8 mouse cellular contexts compared by ENCODE assay signal in the genomic region with DNA sequence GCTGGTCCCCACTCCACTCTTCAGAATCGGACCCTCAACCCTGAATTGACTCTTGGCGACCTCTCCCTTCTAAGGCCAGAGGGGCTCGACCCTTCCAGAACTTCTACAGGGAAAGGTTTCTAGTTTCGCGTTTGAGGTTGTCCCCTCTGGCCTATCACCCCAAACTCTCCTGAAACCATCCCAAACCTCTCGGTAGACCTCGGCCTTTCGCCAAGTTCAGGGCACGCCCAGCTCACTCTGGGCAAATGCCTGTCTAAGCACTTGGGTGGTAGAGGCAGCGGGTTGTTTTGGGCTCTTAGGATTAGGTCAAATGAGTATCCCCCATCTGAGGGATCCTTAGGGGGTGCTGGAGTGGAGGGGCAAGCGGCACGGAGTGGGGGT.
A peak's percentile ranks its signal among the peaks of the same experiment; 100 is the strongest.
DNase-seq lines count a peak whose midpoint lies in the region; ATAC-seq and TF ChIP-seq lines count a peak whose summit lies in the region.

No protein-coding gene starts in this region.

- no peaks in the 10 kb centered on the region for H3K36me3 ChIP-seq in kidney, adult 2 months (ENCODE audit: control insufficient read depth, insufficient read depth, low read length)
- 0 out of 2 replicates have a peak, but pooled peaks cover 3% of the 10 kb centered on the region for H3K36me3 ChIP-seq in forebrain, embryonic 10.5 days (replicated peaks)
- no peaks in the 10 kb centered on the region for H3K36me3 ChIP-seq in neural tube, embryonic 11.5 days (ENCODE audit: control insufficient read depth, insufficient read depth, low read length)

- peak overlapping the region; percentile 86 for H3K9ac ChIP-seq in neural tube, embryonic 11.5 days (ENCODE audit: low read length)

- ATAC-seq in neural tube, embryonic 11.5 days (ENCODE audit: insufficient read depth, low FRiP score, low TSS enrichment) = no peak

- 4% methylated on average over 12 of the region's 12 CpGs for WGBS in kidney, adult 2 months
- under 1% methylated on average over 12 of the region's 12 CpGs for WGBS in forebrain, embryonic 10.5 days
- under 1% methylated on average over 12 of the region's 12 CpGs for WGBS in neural tube, embryonic 11.5 days

- no peak overlapping the region for H3K27ac ChIP-seq in kidney, adult 2 months (ENCODE audit: insufficient read depth, low read depth, low read length)
- H3K27ac ChIP-seq in forebrain, embryonic 10.5 days = peak overlapping the region; percentile 96
- H3K27ac ChIP-seq in neural tube, embryonic 11.5 days (ENCODE audit: low read depth, low read length) = no peak overlapping the region

- H3K9me3 ChIP-seq in forebrain, embryonic 10.5 days = no peaks in the 10 kb centered on the region
- H3K9me3 ChIP-seq in neural tube, embryonic 11.5 days (ENCODE audit: control insufficient read depth, low read length) = no peaks in the 10 kb centered on the region

- H3K4me2 ChIP-seq in neural tube, embryonic 11.5 days (ENCODE audit: low read depth) = peak overlapping the region; percentile 72

- TF ChIP-seq POLR2A in kidney, adult 2 months (IDR thresholded peaks at IDR 0.05; ENCODE audit: low read depth, low read length) = no peak

- H3K4me3 ChIP-seq in kidney, adult 2 months (ENCODE audit: insufficient read depth, low read depth, low read length) = peak overlapping the region; percentile 69
- peak overlapping the region; percentile 68 for H3K4me3 ChIP-seq in forebrain, embryonic 10.5 days
- peak overlapping the region; percentile 91 for H3K4me3 ChIP-seq in neural tube, embryonic 11.5 days (ENCODE audit: low read depth, low read length)

- H3K4me1 ChIP-seq in kidney, adult 2 months (ENCODE audit: control insufficient read depth, insufficient read depth, low read length) = no peaks in the 10 kb centered on the region
- H3K4me1 ChIP-seq in forebrain, embryonic 10.5 days = peaks cover 36% of the 10 kb centered on the region
- peaks cover 3% of the 10 kb centered on the region; the same call in 1 of the 2 replicates for H3K4me1 ChIP-seq in neural tube, embryonic 11.5 days (ENCODE audit: control insufficient read depth, insufficient read depth, low read length)

- DNase-seq in kidney, adult 2 months = no peak
- DNase-seq in kidney, adult 9 months = no peak
- DNase-seq in adrenal gland, adult 2 months = peak; percentile 68
- peak; percentile 36 for DNase-seq in forebrain, embryonic 10.5 days (ENCODE audit: extremely low spot score, low spot score)
- DNase-seq in kidney, postnatal 14 days = peak; percentile 12
- peak; percentile 53 for DNase-seq in neural tube, embryonic 11.5 days (ENCODE audit: low spot score)
- no peak for DNase-seq in right cerebral cortex, postnatal 36 days (ENCODE audit: low spot score in 2 of 2)
- DNase-seq in layer of hippocampus, adult 9-11 months = no peak

- no peaks in the 10 kb centered on the region for H3K27me3 ChIP-seq in kidney, adult 2 months (replicated peaks; ENCODE audit: control insufficient read depth, insufficient read depth, low read length)
- peaks cover 10% of the 10 kb centered on the region for H3K27me3 ChIP-seq in forebrain, embryonic 10.5 days (ENCODE audit: poor library complexity, severe bottlenecking)
- H3K27me3 ChIP-seq in neural tube, embryonic 11.5 days (ENCODE audit: control insufficient read depth, insufficient read depth, low read length) = no peaks in the 10 kb centered on the region

- no peak for TF ChIP-seq CTCF in kidney, adult 2 months (conservative IDR thresholded peaks at IDR 0.05; ENCODE audit: insufficient read depth, insufficient read length, low read depth, low read length)

Comparison
In these comparisons a context has a peak if more than half of its experiments do, and no peak if none do; other contexts are left out.
1. DNase-seq: peak in adrenal gland, adult 2 months (single experiment), forebrain, embryonic 10.5 days (single experiment), kidney, postnatal 14 days (single experiment) and neural tube, embryonic 11.5 days (single experiment); none in kidney, adult 2 months (single experiment), kidney, adult 9 months (single experiment), right cerebral cortex, postnatal 36 days (0 of 2) and layer of hippocampus, adult 9-11 months (single experiment).
2. Peak in every context shown above with its lines, with median percentiles within 50 percentile points of each other: H3K4me3 ChIP-seq.